In genomic region chrX:51606231-51606863, GRCm38 (mm10) we compare ENCODE assay signal across 21 mouse cellular contexts.
DNase-seq lines count a peak whose midpoint lies in the region; ATAC-seq and TF ChIP-seq lines count a peak whose summit lies in the region.
"Had no signal": no experiment of that assay in that cellular context is flagged by ENCODE, and none has a peak within 500 bp of the region (broad histone marks: within the 10 kb centered on the region; RNA-seq: fewer than 3 reads in every experiment).

No protein-coding gene starts in this region.

- DNase-seq in left cerebral cortex, adult 18-20 months (ENCODE audit: low spot score in 2 of 2) = peak; percentile 1 to 21
- no peak for DNase-seq in left cerebral cortex, postnatal 4 days
- DNase-seq in brain, embryonic 14.5 days (ENCODE audit: low read depth) = peak; percentile 28
- peak; percentile 1 to 3 for DNase-seq in right cerebral cortex, postnatal 36 days (ENCODE audit: low spot score in 2 of 2)
- DNase-seq: adrenal gland, postnatal 10 days; cerebellum, adult 9-10 months; gastrocnemius, postnatal 36 days; kidney, adult 11 months; kidney, postnatal 4 days; liver, postnatal 0 days; thymus, postnatal 25 days had no signal

- peak overlapping the region; percentile 20 for H3K27ac ChIP-seq in forebrain, embryonic 15.5 days (replicated peaks)
- H3K27ac ChIP-seq in forebrain, embryonic 12.5 days = no peak overlapping the region
- no peak overlapping the region for H3K27ac ChIP-seq in midbrain, embryonic 16.5 days (ENCODE audit: low read length)
- H3K27ac ChIP-seq: hindbrain, embryonic 13.5 days; kidney, embryonic 15.5 days; limb, embryonic 12.5 days; macrophage; midbrain, embryonic 10.5 days had no signal

- intact Hi-C loops in left cerebral cortex, postnatal 4 days (cut with DNase I) = no loop called here

- H3K4me1 ChIP-seq in forebrain, embryonic 15.5 days = no peaks in the 10 kb centered on the region
- H3K4me1 ChIP-seq in forebrain, embryonic 12.5 days = no peaks in the 10 kb centered on the region
- H3K4me1 ChIP-seq in midbrain, embryonic 16.5 days (ENCODE audit: control insufficient read depth, insufficient read depth, low read length) = no peaks in the 10 kb centered on the region
- H3K4me1 ChIP-seq: hindbrain, embryonic 13.5 days; kidney, embryonic 15.5 days; midbrain, embryonic 10.5 days had no signal

- peak; percentile 29; the same call in 1 of the 2 replicates for ATAC-seq in forebrain, embryonic 15.5 days (replicated peaks)
- no peak for ATAC-seq in forebrain, embryonic 12.5 days (ENCODE audit: low FRiP score)
- no peak for ATAC-seq in midbrain, embryonic 16.5 days
- ATAC-seq: liver, postnatal 0 days; lung, postnatal 0 days had no signal

- H3K9me3 ChIP-seq in forebrain, embryonic 15.5 days = no peaks in the 10 kb centered on the region
- no peaks in the 10 kb centered on the region for H3K9me3 ChIP-seq in forebrain, embryonic 12.5 days
- no peaks in the 10 kb centered on the region for H3K9me3 ChIP-seq in midbrain, embryonic 16.5 days (replicated peaks; ENCODE audit: control insufficient read depth, low read length, poor library complexity, severe bottlenecking)
- H3K9me3 ChIP-seq: hindbrain, embryonic 13.5 days; kidney, embryonic 15.5 days; limb, embryonic 12.5 days; midbrain, embryonic 10.5 days had no signal

- H3K36me3 ChIP-seq in forebrain, embryonic 15.5 days = no peaks in the 10 kb centered on the region
- H3K36me3 ChIP-seq in forebrain, embryonic 12.5 days (replicated peaks) = no peaks in the 10 kb centered on the region
- H3K36me3 ChIP-seq in midbrain, embryonic 16.5 days (ENCODE audit: control insufficient read depth, insufficient read depth, low read length) = no peaks in the 10 kb centered on the region
- H3K36me3 ChIP-seq: hindbrain, embryonic 13.5 days; kidney, embryonic 15.5 days; limb, embryonic 12.5 days; midbrain, embryonic 10.5 days had no signal

- H3K4me3 ChIP-seq in forebrain, embryonic 15.5 days = no peak overlapping the region
- H3K4me3 ChIP-seq in forebrain, embryonic 12.5 days (replicated peaks) = no peak overlapping the region
- H3K4me3 ChIP-seq in midbrain, embryonic 16.5 days (ENCODE audit: low read depth, low read length) = no peak overlapping the region
- H3K4me3 ChIP-seq: hindbrain, embryonic 13.5 days; kidney, embryonic 15.5 days; limb, embryonic 12.5 days; midbrain, embryonic 10.5 days had no signal

- WGBS in forebrain, embryonic 15.5 days = 70% methylated on average over 6 of the region's 6 CpGs
- WGBS in forebrain, embryonic 12.5 days = 94% methylated on average over 6 of the region's 6 CpGs
- 92% methylated on average over 6 of the region's 6 CpGs for WGBS in midbrain, embryonic 16.5 days

- TF ChIP-seq POLR2A in brain, embryonic 14.5 days (IDR thresholded peaks at IDR 0.05; ENCODE audit: borderline replicate concordance, extremely low read depth, insufficient read depth, insufficient read length, poor library complexity, severe bottlenecking) = no peak

- H3K9ac ChIP-seq in forebrain, embryonic 15.5 days (replicated peaks) = no peak overlapping the region
- H3K9ac ChIP-seq in forebrain, embryonic 12.5 days = no peak overlapping the region
- no peak overlapping the region for H3K9ac ChIP-seq in midbrain, embryonic 16.5 days (ENCODE audit: low read depth, low read length)
- H3K9ac ChIP-seq: hindbrain, embryonic 13.5 days; kidney, embryonic 15.5 days; limb, embryonic 12.5 days; liver, postnatal 0 days had no signal

- no peaks in the 10 kb centered on the region for H3K27me3 ChIP-seq in forebrain, embryonic 15.5 days
- no peaks in the 10 kb centered on the region for H3K27me3 ChIP-seq in forebrain, embryonic 12.5 days
- no peaks in the 10 kb centered on the region for H3K27me3 ChIP-seq in midbrain, embryonic 16.5 days (ENCODE audit: control insufficient read depth, insufficient read depth, low read depth, low read length)
- H3K27me3 ChIP-seq: hindbrain, embryonic 13.5 days; limb, embryonic 12.5 days had no signal

- no peak overlapping the region for H3K4me2 ChIP-seq in forebrain, embryonic 15.5 days (replicated peaks)
- no peak overlapping the region for H3K4me2 ChIP-seq in forebrain, embryonic 12.5 days
- no peak overlapping the region for H3K4me2 ChIP-seq in midbrain, embryonic 16.5 days (ENCODE audit: low read length)
- H3K4me2 ChIP-seq: hindbrain, embryonic 13.5 days; kidney, embryonic 15.5 days; limb, embryonic 12.5 days; liver, embryonic 11.5 days had no signal

- TF ChIP-seq CTCF in brain, embryonic 14.5 days (IDR thresholded peaks at IDR 0.05; ENCODE audit: borderline replicate concordance, extremely low read depth, insufficient read depth, insufficient read length) = no peak
